Mouse (Mus musculus): ENCODE measurements around the gene Kif4. TPM values are rescaled to one million over a fixed set of nuclear protein-coding genes. Genes with fewer than 3 reads are reported as not detected.

Kif4 gene
- 0.53 and 0.57 TPM in 2 replicates for polyA plus RNA-seq (2012; rRNA removed; ENCODE audit: low replicate concordance)

DNA sequence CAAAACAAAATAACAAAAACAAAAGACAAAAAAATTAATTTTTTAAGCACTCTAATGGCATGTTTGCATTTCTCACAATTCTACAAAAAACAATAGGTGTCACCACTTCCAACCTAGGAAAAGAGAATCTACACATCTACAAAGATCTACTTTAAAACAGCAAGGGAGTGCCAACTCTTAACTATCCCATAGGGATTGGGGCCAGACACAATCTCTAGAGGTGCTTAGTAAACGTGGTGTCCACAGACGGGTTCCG lies at the start of gene Kif4:
Gene Kif4, plus strand, starts transcription at position 192 of the 256 bp plus-strand sequence.

DNA sequence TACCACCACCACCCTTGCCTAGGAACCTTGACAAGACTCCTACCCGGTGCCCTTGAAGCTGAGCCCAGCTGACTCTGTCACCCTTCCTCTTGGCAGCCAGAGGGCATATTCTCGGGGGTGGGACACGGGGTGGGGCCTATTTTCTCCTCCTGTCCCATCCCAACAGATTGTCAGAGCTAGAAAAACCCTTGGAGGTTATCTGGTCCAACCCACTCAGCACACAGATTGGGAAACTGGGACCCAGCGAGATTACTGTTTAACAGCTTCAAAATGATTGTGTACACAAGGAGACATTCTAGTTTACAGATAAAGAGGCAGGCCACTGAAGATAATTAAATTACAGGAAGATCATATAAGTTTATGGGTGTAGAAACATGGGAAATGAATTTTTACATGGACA lies 30.7 kb upstream of the Kif4 start, which contains the start of gene P2ry4:
Gene P2ry4, minus strand, starts transcription at position 79 of the 400 bp plus-strand sequence.

DNA sequence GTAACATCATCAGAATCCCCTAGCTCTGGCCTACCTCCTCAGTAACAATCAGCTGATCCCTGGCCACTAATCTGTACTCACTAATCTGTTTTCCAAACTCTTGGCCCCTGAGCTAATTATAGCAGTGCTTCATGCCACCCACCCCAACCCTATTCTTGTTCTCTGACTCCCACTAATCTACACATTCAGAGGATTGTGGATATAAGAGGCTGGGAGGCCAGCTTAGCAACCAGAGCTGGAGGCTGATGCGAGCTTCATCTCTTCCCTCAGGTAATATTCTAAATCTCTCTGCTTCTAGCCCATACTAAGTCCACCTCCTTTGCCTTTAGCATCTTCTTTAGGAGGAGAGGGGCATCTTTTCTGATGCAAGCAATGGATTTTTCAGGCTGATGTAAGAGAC lies 20.2 kb upstream of the Kif4 start, which contains the start of gene Arr3:
Gene Arr3, plus strand, starts transcription at position 184 of the 400 bp plus-strand sequence.

DNA sequence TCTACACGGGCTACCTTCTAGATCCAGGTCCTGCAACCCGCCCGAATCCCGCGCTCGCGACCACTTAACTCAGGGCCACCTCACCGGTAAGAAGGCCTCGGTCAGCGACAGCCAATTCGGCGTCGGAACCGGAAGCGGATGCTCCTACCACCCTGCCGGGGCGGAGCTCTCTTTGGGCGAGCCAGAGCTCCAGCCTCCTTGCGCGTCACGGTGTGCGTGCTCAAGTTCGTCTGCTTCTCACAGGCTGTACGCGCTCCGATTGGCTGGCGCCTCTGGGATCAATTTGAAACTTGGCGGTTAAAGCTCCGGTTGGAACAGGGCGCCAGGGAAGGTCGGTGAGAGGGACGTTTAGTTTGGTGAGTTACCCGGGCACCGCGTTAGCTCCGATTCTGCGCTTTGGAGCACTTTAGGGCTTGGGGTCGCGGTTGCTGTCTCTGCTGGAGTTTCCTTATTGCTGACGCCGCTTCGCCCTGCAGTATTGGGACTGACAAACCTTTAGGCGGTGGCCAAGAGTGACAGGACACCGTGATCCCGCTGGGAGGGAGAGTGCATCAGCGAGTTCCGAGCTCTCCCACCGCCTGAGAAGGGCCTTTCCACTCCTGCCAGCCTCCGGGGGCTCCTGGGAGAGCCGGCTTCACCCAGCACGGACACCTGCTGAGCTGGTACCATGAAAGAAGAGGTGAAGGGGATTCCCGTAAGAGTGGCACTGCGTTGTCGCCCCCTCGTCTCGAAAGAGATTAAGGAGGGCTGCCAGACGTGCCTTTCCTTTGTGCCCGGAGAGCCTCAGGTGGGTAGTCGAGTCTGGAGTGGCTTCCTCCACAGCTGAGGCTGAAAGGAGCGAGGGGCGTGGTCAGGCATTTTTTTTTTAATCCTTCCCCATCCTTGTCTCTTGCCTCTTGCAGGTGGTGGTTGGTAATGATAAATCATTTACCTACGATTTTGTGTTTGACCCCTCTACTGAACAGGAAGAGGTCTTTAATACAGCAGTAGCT lies 561 bp downstream of the Kif4 start, which contains the start of gene Pdzd11:
Gene Pdzd11, minus strand, starts transcription at position 767 of the 992 bp plus-strand sequence.

DNA sequence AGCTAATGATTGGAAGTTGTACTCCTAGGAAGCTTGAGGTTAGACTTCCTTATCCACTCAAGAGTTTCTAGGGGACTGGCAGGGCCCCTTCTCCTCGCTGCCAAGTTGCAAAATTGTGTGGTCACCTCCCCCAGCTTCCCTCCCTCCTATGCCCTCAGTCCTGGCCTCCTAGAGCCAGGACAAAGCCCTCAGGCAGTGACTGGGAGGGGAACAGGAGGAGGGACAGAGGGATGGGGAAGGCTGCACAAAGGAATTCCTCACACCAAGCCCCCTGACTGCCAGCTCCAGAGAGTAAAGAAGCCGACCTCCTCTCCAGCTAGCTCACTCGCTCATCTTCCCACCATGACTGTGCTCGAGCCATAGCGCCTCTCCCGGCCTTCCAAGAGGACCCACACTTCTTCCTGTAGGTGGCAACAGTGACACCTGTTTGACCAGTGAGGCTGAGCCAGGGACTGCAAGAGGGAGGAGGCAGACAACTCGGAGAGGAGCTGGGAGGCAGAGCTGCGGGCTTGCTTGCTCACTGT lies 104.2 kb downstream of the Kif4 start, which contains the start of gene Gdpd2:
Gene Gdpd2, plus strand, starts transcription at position 209 of the 524 bp plus-strand sequence.

DNA sequence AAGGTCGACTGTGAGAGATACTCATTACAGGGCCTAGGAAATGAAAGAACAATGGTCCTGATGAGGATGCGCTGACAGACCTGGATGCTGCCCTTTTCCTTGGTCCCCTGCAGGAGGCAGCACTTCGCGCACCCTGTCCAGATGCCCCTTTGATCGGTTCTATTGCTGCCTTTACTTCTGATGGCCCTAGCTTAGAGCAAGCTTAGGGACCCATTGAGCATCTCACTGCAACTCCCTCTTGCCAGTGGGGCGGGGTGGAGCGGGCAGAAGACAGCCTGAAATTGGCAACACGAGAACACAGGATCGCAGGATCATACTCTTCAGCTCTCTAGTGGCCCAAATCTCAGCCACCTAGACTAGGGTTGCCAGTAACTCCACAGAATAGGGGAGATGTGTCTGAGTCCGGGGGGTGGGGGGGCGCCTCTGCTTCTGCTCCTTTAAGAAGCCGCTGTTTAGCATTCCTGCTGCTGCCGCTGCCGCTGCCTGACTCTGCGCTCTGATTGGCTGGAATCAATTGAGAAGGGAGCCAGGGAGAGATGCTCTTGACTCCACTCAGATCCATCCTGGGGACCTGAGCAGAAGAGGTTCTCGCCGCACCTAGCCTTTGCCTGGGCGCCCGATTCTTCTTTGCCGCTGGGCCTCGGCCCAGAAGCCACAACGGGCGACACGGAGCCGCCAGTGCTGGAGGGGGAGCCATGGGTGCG lies 141.8 kb downstream of the Kif4 start, which contains the start of gene Dlg3:
Gene Dlg3, plus strand, starts transcription at position 542 of the 704 bp plus-strand sequence.

Other genes starting within 250 kb of the Kif4 start
- not detected in 2 replicates for gene Otud6a, start 196.7 kb upstream of the Kif4 start, polyA plus RNA-seq (2012; rRNA removed; ENCODE audit: low replicate concordance)
- gene Awat2, start 183.0 kb upstream of the Kif4 start, polyA plus RNA-seq (2012; rRNA removed; ENCODE audit: low replicate concordance) = 0.06 and 0.33 TPM in 2 replicates
- gene Igbp1, start 131.4 kb upstream of the Kif4 start, polyA plus RNA-seq (2012; rRNA removed; ENCODE audit: low replicate concordance) = 5.1 and 6.1 TPM in 2 replicates
- not detected in 2 replicates for gene Dgat2l6, start 100.9 kb upstream of the Kif4 start, polyA plus RNA-seq (2012; rRNA removed; ENCODE audit: low replicate concordance)
- gene Awat1, start 53.5 kb upstream of the Kif4 start, polyA plus RNA-seq (2012; rRNA removed; ENCODE audit: low replicate concordance) = not detected in 2 replicates
- gene P2ry4, start 30.9 kb upstream of the Kif4 start, polyA plus RNA-seq (2012; rRNA removed; ENCODE audit: low replicate concordance) = 0.34 TPM in 1 of 2 replicates, not detected in the other
- not detected in 2 replicates for gene Arr3, start 20.2 kb upstream of the Kif4 start, polyA plus RNA-seq (2012; rRNA removed; ENCODE audit: low replicate concordance)
- gene Pdzd11, start 831 bp downstream of the Kif4 start, polyA plus RNA-seq (2012; rRNA removed; ENCODE audit: low replicate concordance) = 10.9 and 11.6 TPM in 2 replicates
- gene Gdpd2, start 104.1 kb downstream of the Kif4 start, polyA plus RNA-seq (2012; rRNA removed; ENCODE audit: low replicate concordance) = 29.9 and 82.5 TPM in 2 replicates
- 7.3 and 18.5 TPM in 2 replicates for gene Dlg3, start 142.0 kb downstream of the Kif4 start, polyA plus RNA-seq (2012; rRNA removed; ENCODE audit: low replicate concordance)